Mouse (Mus musculus) olfactory bulb, adult 2 months (tissue): ENCODE results near the gene Slc5a3.

Source experiments
- CTCF ChIP-seq: fragments of 200-500 bp; IDR thresholded peaks from 2 replicates; pipeline ENCODE4 v1.5.1; 2012; ENCODE audit warnings: low read depth, mild to moderate bottlenecking, low read length, moderate library complexity; ENCODE audit not compliant: insufficient read depth
- POLR2A ChIP-seq: fragments of 200-500 bp; IDR thresholded peaks from 2 replicates; pipeline ENCODE4 v1.6.1; 2012; ENCODE audit warnings: mild to moderate bottlenecking, low read depth, low read length, moderate library complexity; ENCODE audit not compliant: insufficient read depth

GRCm38 (mm10) chr16:92021656-92022400 lies 36.3 kb upstream of the Slc5a3 start:
- TF ChIP-seq POLR2A (no peak), CTCF (no peak)
